ENCODE assay signal across 46 mouse cellular contexts in genomic region chr19:33960887-33961286, GRCm38 (mm10). TPM values are rescaled to one million over a fixed set of nuclear protein-coding genes. Genes with fewer than 3 reads are reported as not detected.
"Had no signal": no experiment of that assay in that cellular context is flagged by ENCODE, and none has a peak within 500 bp of the region (broad histone marks: within the 10 kb centered on the region; RNA-seq: fewer than 3 reads in every experiment).

Lipf (plus strand) TSS chr19:33961187.

- H3K4me2 ChIP-seq: limb, embryonic 12.5 days; limb, embryonic 13.5 days; limb, embryonic 15.5 days; liver, embryonic 12.5 days; liver, embryonic 13.5 days; liver, embryonic 15.5 days; lung, embryonic 14.5 days; lung, embryonic 15.5 days; midbrain, embryonic 11.5 days; midbrain, embryonic 12.5 days; midbrain, embryonic 13.5 days; midbrain, embryonic 15.5 days; neural tube, embryonic 12.5 days had no signal

- H3K4me3 ChIP-seq: left cerebral cortex, adult 2 months; limb, embryonic 10.5 days; limb, embryonic 12.5 days; limb, embryonic 13.5 days; limb, embryonic 15.5 days; liver, embryonic 12.5 days; liver, embryonic 13.5 days; liver, embryonic 15.5 days; lung, embryonic 15.5 days; megakaryocyte, embryonic 14.5 days; midbrain, embryonic 10.5 days; midbrain, embryonic 12.5 days; midbrain, embryonic 13.5 days; midbrain, embryonic 15.5 days; myocyte; neural tube, embryonic 12.5 days had no signal

- H3K27me3 ChIP-seq: limb, embryonic 12.5 days; limb, embryonic 13.5 days; limb, embryonic 15.5 days; liver, embryonic 12.5 days; liver, embryonic 13.5 days; liver, embryonic 15.5 days; lung, embryonic 15.5 days; megakaryocyte, embryonic 14.5 days; midbrain, embryonic 12.5 days; midbrain, embryonic 13.5 days; midbrain, embryonic 15.5 days; neural tube, embryonic 12.5 days had no signal

- H3K9ac ChIP-seq: limb, embryonic 12.5 days; limb, embryonic 13.5 days; limb, embryonic 15.5 days; liver, embryonic 12.5 days; liver, embryonic 13.5 days; liver, embryonic 14.5 days; liver, embryonic 15.5 days; liver, postnatal 0 days; lung, embryonic 14.5 days; lung, embryonic 15.5 days; midbrain, embryonic 12.5 days; midbrain, embryonic 13.5 days; midbrain, embryonic 15.5 days; neural tube, embryonic 12.5 days had no signal

- H3K4me1 ChIP-seq: limb, embryonic 10.5 days; limb, embryonic 12.5 days; limb, embryonic 13.5 days; limb, embryonic 15.5 days; liver, embryonic 12.5 days; liver, embryonic 13.5 days; liver, embryonic 15.5 days; lung, embryonic 15.5 days; megakaryocyte, embryonic 14.5 days; midbrain, embryonic 10.5 days; midbrain, embryonic 12.5 days; midbrain, embryonic 13.5 days; midbrain, embryonic 15.5 days; neural tube, embryonic 12.5 days had no signal

- H3K27ac ChIP-seq: left cerebral cortex, adult 2 months; limb, embryonic 10.5 days; limb, embryonic 12.5 days; limb, embryonic 13.5 days; limb, embryonic 15.5 days; liver, embryonic 12.5 days; liver, embryonic 13.5 days; liver, embryonic 14.5 days; liver, embryonic 15.5 days; lung, embryonic 15.5 days; macrophage; midbrain, embryonic 10.5 days; midbrain, embryonic 12.5 days; midbrain, embryonic 13.5 days; midbrain, embryonic 15.5 days; neural tube, embryonic 12.5 days had no signal

- H3K9me3 ChIP-seq: limb, embryonic 10.5 days; limb, embryonic 12.5 days; limb, embryonic 13.5 days; limb, embryonic 15.5 days; liver, embryonic 12.5 days; liver, embryonic 13.5 days; liver, embryonic 15.5 days; lung, embryonic 15.5 days; megakaryocyte, embryonic 14.5 days; midbrain, embryonic 10.5 days; midbrain, embryonic 12.5 days; midbrain, embryonic 13.5 days; midbrain, embryonic 15.5 days; neural tube, embryonic 12.5 days had no signal

- H3K36me3 ChIP-seq: limb, embryonic 10.5 days; limb, embryonic 12.5 days; limb, embryonic 13.5 days; limb, embryonic 15.5 days; liver, embryonic 12.5 days; liver, embryonic 13.5 days; liver, embryonic 15.5 days; lung, embryonic 15.5 days; midbrain, embryonic 10.5 days; midbrain, embryonic 12.5 days; midbrain, embryonic 13.5 days; midbrain, embryonic 15.5 days; neural tube, embryonic 12.5 days had no signal

- ATAC-seq: liver, embryonic 12.5 days; liver, postnatal 0 days; lung, postnatal 0 days; midbrain, embryonic 13.5 days; midbrain, embryonic 15.5 days; midbrain, embryonic 16.5 days had no signal

- DNase-seq: left cerebral cortex, postnatal 4 days; liver; liver, embryonic 13.5 days; liver, postnatal 0 days; lung, adult 18-20 months; lung, adult 2 months; lung, embryonic 14.5 days; lung, postnatal 10 days; lung, postnatal 14 days; lung, postnatal 36 days; lung, postnatal 4 days; midbrain, embryonic 14.5 days had no signal

RNA-seq across cellular contexts. Expression of gene Lipf, which starts in this region (rescaled TPM):
- total RNA-seq: left cerebral cortex, adult 2 months; left cerebral cortex, adult 8-10 months; left cerebral cortex, postnatal 10 days; left cerebral cortex, postnatal 14 days; left cerebral cortex, postnatal 25 days; left cerebral cortex, postnatal 36 days; left cerebral cortex, postnatal 4 days; megakaryocyte progenitor cell, adult 5-6 weeks; megakaryocyte, adult 5-6 weeks; megakaryocyte-erythroid progenitor cell, adult 5-6 weeks; midbrain, postnatal 0 days; monocyte, adult 5-6 weeks had no signal
- polyA plus RNA-seq: limb, embryonic 10.5 days; limb, embryonic 11.5 days; limb, embryonic 12.5 days; liver, embryonic 12.5 days; liver, embryonic 13.5 days; liver, embryonic 14.5 days; liver, embryonic 15.5 days; liver, embryonic 16.5 days; liver, postnatal 0 days; lung, embryonic 14.5 days; lung, embryonic 15.5 days; lung, embryonic 16.5 days; lung, postnatal 0 days; macrophage; midbrain, embryonic 10.5 days; midbrain, embryonic 11.5 days; midbrain, embryonic 12.5 days; midbrain, embryonic 13.5 days; midbrain, embryonic 14.5 days; midbrain, embryonic 15.5 days; midbrain, embryonic 16.5 days; midbrain, postnatal 0 days; myocyte; neural tube, embryonic 11.5 days; neural tube, embryonic 12.5 days had no signal
